Mouse (Mus musculus) hindbrain, embryonic 15.5 days (tissue): ENCODE results near the gene Car2. TPM values are rescaled to one million over a fixed set of nuclear protein-coding genes. Genes with fewer than 3 reads are reported as not detected.

Experiments used
- ATAC-seq: fragments of 200-750 bp; cut with Nextera tagmentation; 2 replicates; pipeline ENCODE4 v1.8.0; 2017; ENCODE audit warnings: low read depth, moderate number of reproducible peaks, moderate TSS enrichment; ENCODE audit not compliant: low FRiP score
- H3K27ac ChIP-seq: fragments of 300-500 bp; sonication (generic); replicated peaks from 2 replicates; pipeline ENCODE4 v1.5.1; 2015; ENCODE audit warnings: mild to moderate bottlenecking, inconsistent platforms
- H3K27me3 ChIP-seq: fragments of 300-500 bp; sonication (generic); 2 replicates; pipeline ENCODE4 v1.6.1; 2015; ENCODE audit warnings: control low read depth, inconsistent platforms
- H3K36me3 ChIP-seq: fragments of 300-500 bp; sonication (generic); 2 replicates; pipeline ENCODE4 v1.6.1; 2015; ENCODE audit warnings: control low read depth, inconsistent platforms
- H3K4me1 ChIP-seq: fragments of 300-500 bp; sonication (generic); replicated peaks from 2 replicates; pipeline ENCODE4 v1.6.1; 2015; ENCODE audit warnings: control low read depth, inconsistent platforms
- H3K4me2 ChIP-seq: fragments of 300-500 bp; sonication (generic); 2 replicates; pipeline ENCODE4 v1.6.1; 2015; ENCODE audit warnings: moderate library complexity, mild to moderate bottlenecking, inconsistent platforms
- H3K4me3 ChIP-seq: fragments of 300-500 bp; sonication (generic); 2 replicates; pipeline ENCODE4 v1.5.1; 2015; ENCODE audit warnings: mild to moderate bottlenecking, inconsistent platforms
- H3K9ac ChIP-seq: fragments of 300-500 bp; sonication (generic); 2 replicates; pipeline ENCODE4 v1.6.1; 2015; ENCODE audit warnings: inconsistent platforms
- H3K9me3 ChIP-seq: fragments of 300-500 bp; sonication (generic); 2 replicates; pipeline ENCODE4 v1.6.1; 2016; ENCODE audit warnings: control low read depth, inconsistent platforms
- WGBS: fragments of 180-500 bp; shearing (Covaris S2); methylation state at CpG from one replicate; pipeline ENCODE4 v1.1.7; 2015; 5-methylcytosine and 5-hydroxymethylcytosine counted together
- polyA plus RNA-seq: library from polyadenylated mRNA; unstranded; fragments of >200 nt; fragmentation: Nextera tagmentation; extraction: Ambion mirVana; gene quantifications from 2 replicates; pipeline ENCODE4 v1.2.1, GENCODE M21; 2015

Gene Car2
- polyA plus RNA-seq, 1 experiment from 2014 or later: 43.5 TPM

GRCm38 (mm10) chr3:14863022-14863711 is 22.9 kb upstream of the Car2 start, which contains the start of gene Car3:
Gene Car3, plus strand, starts transcription at chr3:14863512.
- Histone ChIP-seq H3K4me2 (peak within 1 kb of the TSS; percentile 87), H3K9ac (peak within 1 kb of the TSS; percentile 49), H3K36me3 (no peaks in the 10 kb centered on the region), H3K27me3 (no peaks in the 10 kb centered on the region), H3K4me3 (peak within 1 kb of the TSS; percentile 42), H3K9me3 (no peaks in the 10 kb centered on the region), H3K27ac (no peak within 1 kb of the TSS), H3K4me1 (peaks cover 11% of the 10 kb centered on the region; the same call in 1 of the 2 replicates)
- peak; percentile 93 for ATAC-seq
- WGBS: 3% methylated on average over 17 of the region's 18 CpGs

- no peak for ATAC-seq
- H3K4me2 ChIP-seq: no peak overlapping the region
- 91% methylated on average over 2 of the region's 2 CpGs for WGBS
- H3K4me3 ChIP-seq: no peak overlapping the region
- no peaks in the 10 kb centered on the region for H3K9me3 ChIP-seq
- peaks cover 11% of the 10 kb centered on the region; the same call in 1 of the 2 replicates for H3K4me1 ChIP-seq
- no peaks in the 10 kb centered on the region for H3K36me3 ChIP-seq
- H3K27me3 ChIP-seq: no peaks in the 10 kb centered on the region
- H3K27ac ChIP-seq: no peak overlapping the region
- no peak overlapping the region for H3K9ac ChIP-seq
Observed at GRCm38 (mm10) chr3:14863922-14864321, 22.2 kb upstream of the Car2 start.

DNA sequence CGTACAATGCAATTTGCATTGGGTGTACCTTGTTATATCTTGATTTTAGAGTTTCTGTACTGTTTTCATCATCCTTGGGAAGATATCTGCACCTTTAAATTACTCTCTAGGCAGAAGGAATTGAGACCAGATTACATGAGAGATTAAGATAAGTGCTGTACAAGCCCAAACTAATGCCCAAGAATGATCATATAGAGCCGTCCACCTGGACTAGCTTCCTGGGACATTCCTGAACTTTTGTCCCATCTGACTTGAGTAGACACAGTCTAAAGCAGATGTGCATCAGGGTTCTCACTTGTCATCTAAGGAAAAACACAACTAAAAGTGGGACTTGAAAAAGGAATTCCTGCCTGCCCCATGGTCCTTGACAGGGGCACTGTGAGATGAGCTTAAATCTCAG is 20.1 kb upstream of the Car2 start:
- Histone ChIP-seq H3K9ac (no peak overlapping the region), H3K27ac (no peak overlapping the region), H3K36me3 (no peaks in the 10 kb centered on the region), H3K4me3 (no peak overlapping the region), H3K9me3 (no peaks in the 10 kb centered on the region), H3K27me3 (no peaks in the 10 kb centered on the region), H3K4me1 (peaks cover 11% of the 10 kb centered on the region; the same call in 1 of the 2 replicates), H3K4me2 (no peak overlapping the region)
- no peak for ATAC-seq
- 80% methylated on average over 2 of the region's 2 CpGs for WGBS

GRCm38 (mm10) chr3:14869779-14870178 is 16.3 kb upstream of the Car2 start:
- Histone ChIP-seq H3K36me3 (no peaks in the 10 kb centered on the region), H3K27ac (no peak overlapping the region), H3K4me2 (peak overlapping the region; percentile 15; the same call in 1 of the 2 replicates), H3K4me3 (no peak overlapping the region), H3K9me3 (no peaks in the 10 kb centered on the region), H3K9ac (no peak overlapping the region), H3K27me3 (no peaks in the 10 kb centered on the region), H3K4me1 (no peaks in the 10 kb centered on the region)
- WGBS: 20% methylated on average over 11 of the region's 11 CpGs
- peak; percentile 63; the same call in 1 of the 2 replicates for ATAC-seq

DNA sequence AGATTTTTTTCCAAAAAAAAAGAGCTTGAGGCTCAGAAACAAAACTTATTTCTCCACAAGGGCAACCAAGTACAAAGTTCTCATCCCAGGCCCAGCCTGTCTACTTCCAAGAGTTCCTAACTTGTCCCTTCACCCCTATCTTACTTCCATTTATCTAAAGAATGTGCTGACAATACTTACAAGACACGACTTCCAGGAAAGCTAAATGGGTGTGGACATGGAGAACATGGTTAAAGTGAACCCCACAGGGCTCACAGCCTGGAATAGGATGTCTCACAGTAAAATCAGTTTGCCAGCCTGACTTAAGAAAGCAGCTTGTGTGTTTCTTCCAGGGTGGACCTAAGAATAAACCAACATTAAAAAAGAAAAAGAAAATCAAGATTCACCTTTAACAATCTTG is 15.5 kb upstream of the Car2 start:
- Histone ChIP-seq H3K9ac (no peak overlapping the region), H3K4me2 (no peak overlapping the region), H3K4me1 (no peaks in the 10 kb centered on the region), H3K27me3 (no peaks in the 10 kb centered on the region), H3K9me3 (no peaks in the 10 kb centered on the region), H3K4me3 (no peak overlapping the region), H3K36me3 (no peaks in the 10 kb centered on the region), H3K27ac (no peak overlapping the region)
- no peak for ATAC-seq
- 77% methylated on average over 1 of the region's 1 CpGs for WGBS

- no peak overlapping the region for H3K4me2 ChIP-seq
- H3K4me3 ChIP-seq: no peak overlapping the region
- H3K4me1 ChIP-seq: no peaks in the 10 kb centered on the region
- 0 out of 2 replicates have a peak, but pooled peaks have one; percentile 23 for ATAC-seq
- H3K27me3 ChIP-seq: no peaks in the 10 kb centered on the region
- no peaks in the 10 kb centered on the region for H3K9me3 ChIP-seq
- H3K9ac ChIP-seq: no peak overlapping the region
- H3K36me3 ChIP-seq: no peaks in the 10 kb centered on the region
- H3K27ac ChIP-seq: no peak overlapping the region
- WGBS: 59% methylated on average over 7 of the region's 7 CpGs
Observed at GRCm38 (mm10) chr3:14871386-14871785, 14.7 kb upstream of the Car2 start.

DNA sequence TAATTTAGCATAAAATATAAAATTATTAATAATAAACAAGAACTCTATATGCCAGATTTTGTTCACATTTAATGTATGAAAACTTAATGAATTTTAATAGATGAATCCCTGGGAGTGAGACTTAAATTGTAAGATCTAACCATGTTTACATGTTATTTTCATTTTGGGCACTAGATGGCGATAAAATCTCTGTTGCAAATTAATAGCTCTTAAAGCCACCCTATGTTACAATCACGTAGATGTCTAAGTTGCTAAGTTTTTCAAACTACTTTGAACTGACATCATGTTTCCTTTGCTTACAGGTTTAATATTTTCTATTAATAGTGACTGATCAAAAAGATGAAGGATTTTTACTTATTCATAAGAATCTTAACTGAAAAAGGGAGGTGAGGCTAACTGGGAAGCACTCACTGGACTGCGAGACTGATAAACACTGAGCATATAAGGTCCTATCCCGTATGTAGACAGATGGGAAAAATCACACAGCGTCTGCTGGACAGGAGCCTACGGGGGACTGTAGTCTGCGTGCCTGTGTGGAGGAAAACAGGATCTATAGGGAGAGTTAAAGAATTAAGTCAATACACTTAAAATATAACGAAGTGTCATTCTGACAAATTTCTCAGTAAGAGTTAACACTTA is 11.6 kb upstream of the Car2 start:
- Histone ChIP-seq H3K4me2 (no peak overlapping the region), H3K27me3 (no peaks in the 10 kb centered on the region), H3K9ac (no peak overlapping the region), H3K36me3 (no peaks in the 10 kb centered on the region), H3K9me3 (no peaks in the 10 kb centered on the region), H3K27ac (no peak overlapping the region), H3K4me1 (no peaks in the 10 kb centered on the region), H3K4me3 (no peak overlapping the region)
- peak; percentile 67; the same call in 1 of the 2 replicates for ATAC-seq
- 49% methylated on average over 8 of the region's 8 CpGs for WGBS

GRCm38 (mm10) chr3:14876325-14876918 is 9.7 kb upstream of the Car2 start:
- no peaks in the 10 kb centered on the region for H3K9me3 ChIP-seq
- H3K4me1 ChIP-seq: no peaks in the 10 kb centered on the region
- H3K27me3 ChIP-seq: no peaks in the 10 kb centered on the region
- no peak for ATAC-seq
- H3K9ac ChIP-seq: no peak overlapping the region
- no peak overlapping the region for H3K27ac ChIP-seq
- H3K4me3 ChIP-seq: no peak overlapping the region
- WGBS: 73% methylated on average over 9 of the region's 9 CpGs
- no peaks in the 10 kb centered on the region for H3K36me3 ChIP-seq
- H3K4me2 ChIP-seq: no peak overlapping the region

GRCm38 (mm10) chr3:14877251-14877909 is 8.7 kb upstream of the Car2 start:
- ATAC-seq: no peak
- H3K9ac ChIP-seq: no peak overlapping the region
- no peak overlapping the region for H3K4me3 ChIP-seq
- no peaks in the 10 kb centered on the region for H3K27me3 ChIP-seq
- no peak overlapping the region for H3K4me2 ChIP-seq
- H3K4me1 ChIP-seq: no peaks in the 10 kb centered on the region
- WGBS: 90% methylated on average over 7 of the region's 7 CpGs
- H3K36me3 ChIP-seq: no peaks in the 10 kb centered on the region
- H3K27ac ChIP-seq: no peak overlapping the region
- H3K9me3 ChIP-seq: no peaks in the 10 kb centered on the region

- H3K4me2 ChIP-seq: no peak overlapping the region
- no peaks in the 10 kb centered on the region for H3K4me1 ChIP-seq
- no peaks in the 10 kb centered on the region for H3K27me3 ChIP-seq
- no peaks in the 10 kb centered on the region for H3K36me3 ChIP-seq
- no peak for ATAC-seq
- no peaks in the 10 kb centered on the region for H3K9me3 ChIP-seq
- no peak overlapping the region for H3K4me3 ChIP-seq
- no peak overlapping the region for H3K27ac ChIP-seq
- WGBS: 80% methylated on average over 6 of the region's 6 CpGs
- no peak overlapping the region for H3K9ac ChIP-seq
Observed at GRCm38 (mm10) chr3:14878749-14879223, 7.3 kb upstream of the Car2 start.

- WGBS: 89% methylated on average over 3 of the region's 3 CpGs
- ATAC-seq: no peak
Observed at GRCm38 (mm10) chr3:14879293-14879692, 6.8 kb upstream of the Car2 start.

DNA sequence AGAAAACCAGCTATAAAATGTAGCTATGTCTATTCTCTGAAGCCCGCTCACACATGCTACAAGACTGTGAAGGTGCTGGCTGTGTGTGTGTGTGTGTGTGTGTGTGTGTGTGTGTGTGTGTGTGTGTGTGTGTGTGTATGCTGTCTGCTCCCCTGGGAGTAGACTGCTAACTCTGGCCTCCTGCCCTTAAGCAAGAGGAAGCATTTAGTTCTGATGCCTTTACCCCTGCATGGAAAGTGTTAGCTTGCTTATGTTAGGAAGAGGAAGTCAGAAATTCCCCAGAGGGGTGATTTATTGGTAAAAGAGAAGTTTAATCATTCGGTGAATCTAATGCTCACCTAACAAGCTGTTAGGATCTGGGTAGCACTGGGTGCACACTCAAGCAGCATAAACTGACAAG is 5.8 kb upstream of the Car2 start:
- Histone ChIP-seq H3K27ac (no peak overlapping the region), H3K4me3 (no peak overlapping the region), H3K9ac (no peak overlapping the region), H3K4me1 (no peaks in the 10 kb centered on the region), H3K27me3 (no peaks in the 10 kb centered on the region), H3K9me3 (no peaks in the 10 kb centered on the region), H3K4me2 (no peak overlapping the region), H3K36me3 (no peaks in the 10 kb centered on the region)
- 79% methylated on average over 2 of the region's 2 CpGs for WGBS
- no peak for ATAC-seq

More at GRCm38 (mm10) chr3:14879293-14879692, 6.8 kb upstream of the Car2 start:
- Histone ChIP-seq H3K9me3 (no peaks in the 10 kb centered on the region), H3K27me3 (no peaks in the 10 kb centered on the region), H3K4me2 (no peak overlapping the region), H3K36me3 (no peaks in the 10 kb centered on the region), H3K27ac (no peak overlapping the region), H3K4me1 (no peaks in the 10 kb centered on the region), H3K4me3 (no peak overlapping the region), H3K9ac (no peak overlapping the region)
